Mouse (Mus musculus): ENCODE measurements around the gene Mgat5b. TPM values are rescaled to one million over a fixed set of nuclear protein-coding genes. Genes with fewer than 3 reads are reported as not detected.
"Not testable (repeated sequence)": the region's sequence is repeated elsewhere in the genome, so short reads cannot be mapped to it uniquely, and the experiment has no call there.

The Mgat5b gene
- polyA plus RNA-seq, 1 experiment from 2014 or later = 3.2 TPM

GRCm38 (mm10) chr11:116887136-116887535 lies 31.5 kb upstream of the Mgat5b start:
- peaks cover 9% of the 10 kb centered on the region for H3K4me1 ChIP-seq
- no peaks in the 10 kb centered on the region for H3K9me3 ChIP-seq (replicated peaks)
- peaks cover 7% of the 10 kb centered on the region; the same call in 1 of the 2 replicates for H3K27me3 ChIP-seq
- no peak overlapping the region for H3K4me3 ChIP-seq (replicated peaks)
- no peaks in the 10 kb centered on the region for H3K36me3 ChIP-seq
- H3K27ac ChIP-seq (replicated peaks) = no peak overlapping the region
- WGBS = 52% methylated on average over 5 of the region's 5 CpGs
- no peak overlapping the region for H3K9ac ChIP-seq
- ATAC-seq (ENCODE audit: insufficient number of reproducible peaks, low FRiP score, low TSS enrichment, low read depth) = no peak
- H3K4me2 ChIP-seq (replicated peaks) = no peak overlapping the region

GRCm38 (mm10) chr11:116893532-116894442 lies 24.9 kb upstream of the Mgat5b start:
- no peaks in the 10 kb centered on the region for H3K9me3 ChIP-seq (replicated peaks)
- no peak overlapping the region for H3K9ac ChIP-seq
- 63% methylated on average over 19 of the region's 19 CpGs for WGBS
- ATAC-seq (ENCODE audit: insufficient number of reproducible peaks, low FRiP score, low TSS enrichment, low read depth) = no peak
- no peak overlapping the region for H3K4me3 ChIP-seq (replicated peaks)
- no peak overlapping the region for H3K27ac ChIP-seq (replicated peaks)
- no peaks in the 10 kb centered on the region for H3K36me3 ChIP-seq
- 0 out of 2 replicates have a peak, but pooled peaks cover 5% of the 10 kb centered on the region for H3K4me1 ChIP-seq
- no peak overlapping the region for H3K4me2 ChIP-seq (replicated peaks)
- no peaks in the 10 kb centered on the region for H3K27me3 ChIP-seq

- 72% methylated on average over 3 of the region's 3 CpGs for WGBS
- Histone ChIP-seq H3K4me2 (replicated peaks) (no peak overlapping the region), H3K9me3 (replicated peaks) (no peaks in the 10 kb centered on the region), H3K9ac (no peak overlapping the region), H3K4me3 (replicated peaks) (no peak overlapping the region), H3K4me1 (0 out of 2 replicates have a peak, but pooled peaks cover 5% of the 10 kb centered on the region), H3K36me3 (no peaks in the 10 kb centered on the region), H3K27me3 (no peaks in the 10 kb centered on the region), H3K27ac (replicated peaks) (no peak overlapping the region)
- ATAC-seq (ENCODE audit: insufficient number of reproducible peaks, low FRiP score, low TSS enrichment, low read depth) = no peak
Measured at GRCm38 (mm10) chr11:116895402-116895801, 23.3 kb upstream of the Mgat5b start.

- no peaks in the 10 kb centered on the region for H3K36me3 ChIP-seq
- H3K27me3 ChIP-seq = peaks cover 5% of the 10 kb centered on the region; the same call in 1 of the 2 replicates
- H3K4me3 ChIP-seq (replicated peaks) = no peak overlapping the region
- 88% methylated on average over 12 of the region's 12 CpGs for WGBS
- H3K4me1 ChIP-seq = 0 out of 2 replicates have a peak, but pooled peaks cover 5% of the 10 kb centered on the region
- H3K27ac ChIP-seq (replicated peaks) = no peak overlapping the region
- H3K9me3 ChIP-seq (replicated peaks) = no peaks in the 10 kb centered on the region
- ATAC-seq (ENCODE audit: insufficient number of reproducible peaks, low FRiP score, low TSS enrichment, low read depth) = no peak
- no peak overlapping the region for H3K4me2 ChIP-seq (replicated peaks)
- no peak overlapping the region for H3K9ac ChIP-seq
Measured at GRCm38 (mm10) chr11:116899247-116899646, 19.4 kb upstream of the Mgat5b start.

- ATAC-seq (ENCODE audit: insufficient number of reproducible peaks, low FRiP score, low TSS enrichment, low read depth); H3K4me2 ChIP-seq (replicated peaks); H3K27ac ChIP-seq (replicated peaks); H3K4me1 ChIP-seq; H3K36me3 ChIP-seq; H3K9ac ChIP-seq; H3K4me3 ChIP-seq (replicated peaks); H3K9me3 ChIP-seq (replicated peaks): not testable (repeated sequence)
- H3K27me3 ChIP-seq = peaks cover 17% of the 10 kb centered on the region
- 88% methylated on average over 10 of the region's 10 CpGs for WGBS
Measured at GRCm38 (mm10) chr11:116902588-116902987, 16.1 kb upstream of the Mgat5b start.

- peak overlapping the region; percentile 24 for H3K4me3 ChIP-seq (replicated peaks)
- no peak overlapping the region for H3K27ac ChIP-seq (replicated peaks)
- H3K36me3 ChIP-seq = no peaks in the 10 kb centered on the region
- peak overlapping the region; percentile 45 for H3K4me2 ChIP-seq (replicated peaks)
- no peaks in the 10 kb centered on the region for H3K9me3 ChIP-seq (replicated peaks)
- 4% methylated on average over 23 of the region's 23 CpGs for WGBS
- peaks cover 8% of the 10 kb centered on the region for H3K4me1 ChIP-seq
- H3K27me3 ChIP-seq = peaks cover 17% of the 10 kb centered on the region
- ATAC-seq (ENCODE audit: insufficient number of reproducible peaks, low FRiP score, low TSS enrichment, low read depth) = no peak
- H3K9ac ChIP-seq = no peak overlapping the region
Measured at GRCm38 (mm10) chr11:116905741-116906456, 12.8 kb upstream of the Mgat5b start.

- Histone ChIP-seq H3K9me3 (replicated peaks) (no peaks in the 10 kb centered on the region), H3K4me1 (peaks cover 5% of the 10 kb centered on the region), H3K27me3 (peaks cover 30% of the 10 kb centered on the region), H3K4me3 (replicated peaks) (no peak overlapping the region), H3K4me2 (replicated peaks) (no peak overlapping the region), H3K9ac (no peak overlapping the region), H3K36me3 (no peaks in the 10 kb centered on the region), H3K27ac (replicated peaks) (no peak overlapping the region)
- 56% methylated on average over 16 of the region's 16 CpGs for WGBS
- no peak for ATAC-seq (ENCODE audit: insufficient number of reproducible peaks, low FRiP score, low TSS enrichment, low read depth)
Measured at GRCm38 (mm10) chr11:116913573-116913972, 5.1 kb upstream of the Mgat5b start.

- Histone ChIP-seq H3K4me3 (replicated peaks) (no peak overlapping the region), H3K9ac (no peak overlapping the region), H3K4me2 (replicated peaks) (no peak overlapping the region), H3K9me3 (replicated peaks) (no peaks in the 10 kb centered on the region), H3K36me3 (no peaks in the 10 kb centered on the region), H3K27me3 (peaks cover 37% of the 10 kb centered on the region), H3K27ac (replicated peaks) (no peak overlapping the region), H3K4me1 (peaks cover 10% of the 10 kb centered on the region)
- 61% methylated on average over 5 of the region's 5 CpGs for WGBS
- no peak for ATAC-seq (ENCODE audit: insufficient number of reproducible peaks, low FRiP score, low TSS enrichment, low read depth)
Measured at GRCm38 (mm10) chr11:116914267-116914885, 4.3 kb upstream of the Mgat5b start.

GRCm38 (mm10) chr11:116915241-116915640 lies 3.4 kb upstream of the Mgat5b start:
- Histone ChIP-seq H3K4me3 (replicated peaks) (no peak overlapping the region), H3K27me3 (peaks cover 44% of the 10 kb centered on the region), H3K4me1 (peaks cover 15% of the 10 kb centered on the region), H3K9ac (no peak overlapping the region), H3K4me2 (replicated peaks) (no peak overlapping the region), H3K9me3 (replicated peaks) (no peaks in the 10 kb centered on the region), H3K27ac (replicated peaks) (no peak overlapping the region), H3K36me3 (no peaks in the 10 kb centered on the region)
- ATAC-seq (ENCODE audit: insufficient number of reproducible peaks, low FRiP score, low TSS enrichment, low read depth) = no peak
- WGBS = 82% methylated on average over 3 of the region's 3 CpGs

GRCm38 (mm10) chr11:116917361-116917760 lies 1.3 kb upstream of the Mgat5b start:
- H3K36me3 ChIP-seq = no peaks in the 10 kb centered on the region
- 37% methylated on average over 7 of the region's 7 CpGs for WGBS
- H3K9me3 ChIP-seq (replicated peaks) = no peaks in the 10 kb centered on the region
- H3K4me2 ChIP-seq (replicated peaks) = no peak overlapping the region
- H3K4me1 ChIP-seq = peaks cover 15% of the 10 kb centered on the region
- H3K9ac ChIP-seq = no peak overlapping the region
- no peak for ATAC-seq (ENCODE audit: insufficient number of reproducible peaks, low FRiP score, low TSS enrichment, low read depth)
- H3K27me3 ChIP-seq = peaks cover 51% of the 10 kb centered on the region
- H3K4me3 ChIP-seq (replicated peaks) = no peak overlapping the region
- H3K27ac ChIP-seq (replicated peaks) = no peak overlapping the region

Data from embryonic facial prominence, embryonic 15.5 days (tissue).